Mouse (Mus musculus) hindbrain, embryonic 14.5 days (tissue): ENCODE data around the gene Dync1i2. TPM values are rescaled to one million over a fixed set of nuclear protein-coding genes. Genes with fewer than 3 reads are reported as not detected.

Experiments used
- ATAC-seq: fragments of 200-750 bp; cut with Nextera tagmentation; 2 replicates; pipeline ENCODE4 v1.8.0; 2017; ENCODE audit warnings: moderate number of reproducible peaks, mild to moderate bottlenecking, moderate TSS enrichment, moderate library complexity; ENCODE audit not compliant: low FRiP score
- DNase-seq: peaks from one replicate; pipeline ENCODE4 v3.0.0-alpha.2; 2015; ENCODE audit warnings: low spot score
- H3K27ac ChIP-seq: fragments of 300-500 bp; sonication (generic); 2 replicates; pipeline ENCODE4 v1.5.1; 2014; ENCODE audit warnings: mild to moderate bottlenecking, moderate library complexity
- H3K27me3 ChIP-seq: fragments of 300-500 bp; sonication (generic); 2 replicates; pipeline ENCODE4 v1.6.1; 2014; ENCODE audit warnings: mild to moderate bottlenecking, low read length, mixed read lengths; ENCODE audit not compliant: control insufficient read depth, insufficient read depth
- H3K36me3 ChIP-seq: fragments of 300-500 bp; sonication (generic); replicated peaks from 2 replicates; pipeline ENCODE4 v1.6.1; 2014; ENCODE audit not compliant: control insufficient read depth, insufficient read depth
- H3K4me1 ChIP-seq: fragments of 300-500 bp; sonication (generic); replicated peaks from 2 replicates; pipeline ENCODE4 v1.6.1; 2014; ENCODE audit warnings: antibody characterized with exemption, low read length, mixed read lengths; ENCODE audit not compliant: control insufficient read depth, insufficient read depth
- H3K4me2 ChIP-seq: fragments of 300-500 bp; sonication (generic); replicated peaks from 2 replicates; pipeline ENCODE4 v1.6.1; 2014; ENCODE audit warnings: mild to moderate bottlenecking, moderate library complexity
- H3K4me3 ChIP-seq: fragments of 300-500 bp; sonication (generic); replicated peaks from 2 replicates; pipeline ENCODE4 v1.5.1; 2014; ENCODE audit warnings: mild to moderate bottlenecking, low read length
- H3K9ac ChIP-seq: fragments of 300-500 bp; sonication (generic); 2 replicates; pipeline ENCODE4 v1.6.1; 2014
- H3K9me3 ChIP-seq: fragments of 300-500 bp; sonication (generic); 2 replicates; pipeline ENCODE4 v1.6.1; 2016; ENCODE audit warnings: low read length; ENCODE audit not compliant: control insufficient read depth
- WGBS: fragments of 180-500 bp; shearing (Covaris S2); extraction: QIAGEN DNeasy Blood & Tissue Kit; methylation state at CpG from one replicate; pipeline ENCODE4 v1.1.7; 2014; 5-methylcytosine and 5-hydroxymethylcytosine counted together
- polyA plus RNA-seq: library from polyadenylated mRNA; unstranded; fragments of >200 nt; fragmentation: Nextera tagmentation; extraction: Ambion mirVana; gene quantifications from 2 replicates; pipeline ENCODE4 v1.2.1, GENCODE M21; 2014

The Dync1i2 gene
- polyA plus RNA-seq, 1 experiment from 2014 or later, result 224 TPM

DNA sequence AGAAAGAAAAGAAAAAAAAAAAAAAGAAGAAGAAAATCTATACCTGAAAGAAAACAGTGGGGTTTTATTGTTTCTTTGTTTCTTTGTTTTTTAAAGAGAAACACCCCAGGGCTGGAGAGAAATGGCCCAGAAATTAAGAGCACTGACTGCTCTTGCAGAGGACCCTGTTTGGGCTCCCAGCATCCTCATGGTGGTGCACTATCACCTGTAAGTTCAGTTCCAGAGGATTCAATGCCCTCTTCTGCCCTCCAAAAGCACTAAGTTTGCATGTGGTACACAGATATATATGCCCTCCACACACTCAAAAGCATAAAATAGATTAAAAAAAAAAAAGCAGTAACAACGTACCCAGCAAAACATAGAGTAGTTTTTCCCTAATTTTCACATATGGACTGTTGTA is 87.2 kb downstream of the Dync1i2 start:
- H3K36me3 ChIP-seq, result peaks cover 24% of the 10 kb centered on the region
- no peak overlapping the region for H3K4me2 ChIP-seq
- H3K9ac ChIP-seq, result no peak overlapping the region
- WGBS, result 92% methylated on average over 1 of the region's 1 CpGs
- no peaks in the 10 kb centered on the region for H3K4me1 ChIP-seq
- no peaks in the 10 kb centered on the region for H3K9me3 ChIP-seq
- H3K4me3 ChIP-seq, result no peak overlapping the region
- ATAC-seq (no peak), DNase-seq (no peak)
- H3K27me3 ChIP-seq, result no peaks in the 10 kb centered on the region
- no peak overlapping the region for H3K27ac ChIP-seq

- Histone ChIP-seq H3K36me3 (peaks cover 24% of the 10 kb centered on the region; the same call in 1 of the 2 replicates), H3K4me2 (no peak overlapping the region), H3K4me1 (no peaks in the 10 kb centered on the region), H3K9me3 (no peaks in the 10 kb centered on the region), H3K27me3 (no peaks in the 10 kb centered on the region), H3K9ac (no peak overlapping the region), H3K4me3 (no peak overlapping the region), H3K27ac (no peak overlapping the region)
- ATAC-seq, result no peak
- 60% methylated on average over 3 of the region's 3 CpGs for WGBS
- no peak for DNase-seq
These were observed 90.7 kb downstream of the Dync1i2 start for GRCm38 (mm10) chr2:71302156-71302663.

DNA sequence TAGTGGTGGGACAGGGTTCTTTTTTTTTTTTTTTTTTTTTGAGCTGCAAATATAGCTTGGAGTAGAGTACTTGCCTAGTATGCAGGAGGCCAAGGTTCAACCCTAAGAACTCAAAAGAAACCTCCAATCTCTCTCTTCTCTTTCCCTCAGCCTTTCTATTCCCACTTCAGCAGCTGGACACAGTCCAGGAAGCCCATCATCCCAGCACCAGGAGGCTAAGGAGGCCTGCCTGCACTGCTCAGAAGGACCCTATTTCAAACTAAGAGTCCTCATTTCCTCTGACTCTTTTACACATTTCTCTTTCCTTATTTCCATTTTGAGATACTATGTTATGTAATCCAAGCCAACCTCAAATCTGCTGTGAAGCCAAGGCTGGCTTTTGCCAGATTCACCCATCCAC is 91.7 kb downstream of the Dync1i2 start:
- H3K9me3 ChIP-seq, result no peaks in the 10 kb centered on the region
- no peak overlapping the region for H3K4me3 ChIP-seq
- peak; percentile 47 for DNase-seq
- H3K4me1 ChIP-seq, result no peaks in the 10 kb centered on the region
- H3K9ac ChIP-seq, result no peak overlapping the region
- peak; percentile 40; the same call in 1 of the 2 replicates for ATAC-seq
- no peak overlapping the region for H3K4me2 ChIP-seq
- no peak overlapping the region for H3K27ac ChIP-seq
- peaks cover 21% of the 10 kb centered on the region for H3K36me3 ChIP-seq
- no peaks in the 10 kb centered on the region for H3K27me3 ChIP-seq

DNA sequence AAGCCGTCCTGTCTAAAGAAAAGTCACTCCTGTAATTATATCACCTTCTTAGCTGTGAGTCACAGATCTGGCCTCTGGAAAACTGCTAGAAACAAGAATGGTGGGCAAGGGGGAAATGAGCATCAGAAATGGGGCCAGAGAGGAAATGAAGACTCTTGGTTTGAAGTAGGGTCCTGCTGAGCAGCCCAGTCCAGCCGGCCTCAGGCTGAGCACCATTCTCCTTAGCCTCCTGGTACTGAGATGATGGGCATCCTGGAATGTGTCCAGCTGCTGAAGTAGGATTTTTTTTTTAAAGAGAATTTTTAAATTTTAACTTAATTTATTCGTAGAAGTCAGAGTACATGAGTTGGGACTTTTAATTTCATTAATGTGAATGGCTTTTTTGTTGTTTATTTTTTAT is 93.3 kb downstream of the Dync1i2 start:
- Histone ChIP-seq H3K27me3 (no peaks in the 10 kb centered on the region), H3K9me3 (no peaks in the 10 kb centered on the region), H3K27ac (no peak overlapping the region), H3K4me1 (no peaks in the 10 kb centered on the region), H3K9ac (no peak overlapping the region), H3K36me3 (peaks cover 21% of the 10 kb centered on the region), H3K4me3 (no peak overlapping the region), H3K4me2 (no peak overlapping the region)
- ATAC-seq, result no peak
- no peak for DNase-seq
- WGBS, result 43% methylated on average over 3 of the region's 3 CpGs

GRCm38 (mm10) chr2:71306357-71306756 is 94.9 kb downstream of the Dync1i2 start:
- Histone ChIP-seq H3K9me3 (no peaks in the 10 kb centered on the region), H3K27me3 (no peaks in the 10 kb centered on the region)
- no peak for ATAC-seq

DNA sequence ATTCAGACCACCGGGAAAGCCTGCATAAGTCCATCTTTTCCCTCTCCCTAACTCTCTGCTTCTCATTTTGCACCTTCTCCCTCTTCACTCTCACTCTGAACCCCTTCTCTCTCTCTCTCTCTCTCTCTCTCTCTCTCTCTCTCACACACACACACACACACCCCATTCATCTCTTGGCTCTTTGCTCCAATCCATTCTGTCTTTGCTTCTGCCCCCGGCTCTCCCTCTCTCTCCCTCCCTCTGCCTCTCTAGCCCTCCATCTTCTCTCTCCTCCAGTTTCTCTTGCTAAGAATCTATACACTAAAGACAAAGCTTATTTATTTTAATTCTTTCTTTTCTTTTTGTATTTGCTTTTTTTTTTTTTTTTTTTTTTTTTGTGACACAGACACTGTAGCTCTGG is 98.2 kb downstream of the Dync1i2 start:
- Histone ChIP-seq H3K9me3 (no peaks in the 10 kb centered on the region), H3K36me3 (peaks cover 65% of the 10 kb centered on the region), H3K4me3 (no peak overlapping the region), H3K4me1 (no peaks in the 10 kb centered on the region), H3K4me2 (no peak overlapping the region), H3K9ac (no peak overlapping the region), H3K27me3 (no peaks in the 10 kb centered on the region), H3K27ac (no peak overlapping the region)
- ATAC-seq (no peak), DNase-seq (no peak)
- 56% methylated on average over 2 of the region's 2 CpGs for WGBS

More at GRCm38 (mm10) chr2:71306357-71306756, 94.9 kb downstream of the Dync1i2 start:
- H3K4me1 ChIP-seq, result no peaks in the 10 kb centered on the region
- no peak overlapping the region for H3K9ac ChIP-seq
- H3K4me3 ChIP-seq, result no peak overlapping the region
- no peak overlapping the region for H3K27ac ChIP-seq
- no peak overlapping the region for H3K4me2 ChIP-seq
- peaks cover 32% of the 10 kb centered on the region for H3K36me3 ChIP-seq
- DNase-seq, result no peak

DNA sequence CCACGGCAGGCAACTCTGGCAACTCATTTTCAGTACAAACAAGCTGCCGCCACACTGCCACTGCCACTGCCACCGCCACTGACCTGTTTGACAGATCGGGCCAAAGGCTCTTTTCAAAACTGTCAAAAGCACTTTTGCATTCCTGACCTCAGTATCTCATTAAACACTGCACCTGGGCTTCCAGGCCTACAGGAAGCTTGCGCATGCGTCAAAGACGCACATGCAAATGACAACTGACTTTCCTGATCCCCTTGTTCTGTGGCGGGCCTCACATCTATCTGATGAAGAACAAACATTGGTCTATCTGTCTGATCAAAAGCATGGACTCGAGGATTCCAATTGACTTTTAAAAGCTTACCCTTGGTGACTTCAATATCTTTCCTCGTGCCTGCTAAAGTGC is 100.6 kb downstream of the Dync1i2 start:
- H3K9me3 ChIP-seq, result no peaks in the 10 kb centered on the region
- no peaks in the 10 kb centered on the region for H3K27me3 ChIP-seq
- peaks cover 59% of the 10 kb centered on the region for H3K36me3 ChIP-seq
- no peaks in the 10 kb centered on the region; the same call in 1 of the 2 replicates for H3K4me1 ChIP-seq
- H3K27ac ChIP-seq, result no peak overlapping the region
- H3K4me2 ChIP-seq, result no peak overlapping the region
- no peak overlapping the region for H3K9ac ChIP-seq
- DNase-seq, result no peak
- 71% methylated on average over 10 of the region's 10 CpGs for WGBS
- ATAC-seq, result no peak
- no peak overlapping the region for H3K4me3 ChIP-seq

Other genes with a start within 250 kb of the Dync1i2 start
- 27.5 and 27.9 TPM in 2 replicates for gene Dcaf17, start 156.4 kb upstream of the Dync1i2 start, polyA plus RNA-seq
- 10.9 and 13.3 TPM in 2 replicates for gene Mettl8, start 156.1 kb upstream of the Dync1i2 start, polyA plus RNA-seq
- gene Cybrd1, start 93.8 kb upstream of the Dync1i2 start, polyA plus RNA-seq, result 4.1 and 4.3 TPM in 2 replicates
- 108 and 122 TPM in 2 replicates for gene Slc25a12, start 156.0 kb downstream of the Dync1i2 start, polyA plus RNA-seq
- 50.6 and 52.7 TPM in 2 replicates for gene Hat1, start 177.3 kb downstream of the Dync1i2 start, polyA plus RNA-seq
- gene Metap1d, start 241.6 kb downstream of the Dync1i2 start, polyA plus RNA-seq, result 30.9 and 32.7 TPM in 2 replicates